Mouse (Mus musculus) monocyte, adult 5-6 weeks (primary cell): Measurements from ENCODE around the gene Gbf1. TPM values are rescaled to one million over a fixed set of nuclear protein-coding genes. Genes with fewer than 3 reads are reported as not detected.

Experiments
- ATAC-seq: fragments of 153-309, 156-312 bp; replicated peaks from 2 replicates; pipeline ENCODE4 v1.8.0; 2017; ENCODE audit warnings: mild to moderate bottlenecking; ENCODE audit not compliant: low TSS enrichment, insufficient number of reproducible peaks, severe bottlenecking, poor library complexity, low FRiP score
- total RNA-seq: library from RNA; stranded (forward); fragments of 200-1000, 200-491, 200-594 nt; gene quantifications from 3 replicates; pipeline ENCODE4 v1.2.3, GENCODE M21; 2017

Gbf1 gene
- total RNA-seq, 1 experiment from 2014 or later = 41.0 TPM

- no peak for ATAC-seq
Observed at GRCm38 (mm10) chr19:46275307-46275706, 123.0 kb downstream of the Gbf1 start.

- ATAC-seq = no peak
Observed at GRCm38 (mm10) chr19:46282081-46282849, 130.0 kb downstream of the Gbf1 start.

GRCm38 (mm10) chr19:46284686-46285085, 132.4 kb downstream of the Gbf1 start:
- ATAC-seq = no peak

DNA sequence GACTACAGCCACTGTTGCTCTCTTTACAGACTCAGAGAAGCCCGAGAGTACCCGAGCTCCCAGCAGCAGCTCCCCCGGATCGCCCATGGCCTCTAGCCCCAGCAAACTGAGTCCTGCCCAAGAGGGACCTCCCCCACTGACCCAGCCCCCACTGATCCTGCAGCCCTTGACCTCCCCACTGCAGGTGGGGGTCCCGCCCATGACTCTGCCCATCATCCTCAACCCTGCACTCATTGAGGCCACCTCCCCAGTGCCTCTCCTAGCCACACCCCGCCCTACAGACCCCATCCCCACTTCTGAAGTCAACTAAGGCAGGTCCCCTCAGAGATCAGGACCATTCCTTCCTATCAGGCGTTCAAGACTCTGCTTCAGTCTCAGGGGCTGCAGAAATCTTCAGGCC, 133.3 kb downstream of the Gbf1 start:
- no peak for ATAC-seq

GRCm38 (mm10) chr19:46286047-46286446, 133.7 kb downstream of the Gbf1 start:
- ATAC-seq = no peak

DNA sequence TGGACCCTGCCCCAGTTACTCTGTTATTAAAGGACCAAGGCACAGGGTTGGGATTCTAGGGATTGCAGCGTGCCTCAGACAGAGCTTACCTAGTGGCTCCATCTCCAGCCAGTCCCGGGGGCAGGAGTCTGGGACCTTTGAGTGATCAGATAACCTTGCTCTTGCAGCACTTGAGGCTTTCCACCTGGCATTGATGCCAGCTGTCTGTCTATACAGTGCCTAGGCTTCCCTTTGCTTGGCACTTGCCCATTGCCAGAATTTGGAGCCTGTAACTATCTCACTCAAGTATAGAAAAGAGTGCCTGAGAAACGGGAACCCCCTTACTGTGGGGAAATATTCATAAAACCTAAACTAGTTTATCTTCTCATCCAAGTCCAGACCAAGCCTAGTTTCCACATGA, 134.6 kb downstream of the Gbf1 start:
- ATAC-seq = no peak

DNA sequence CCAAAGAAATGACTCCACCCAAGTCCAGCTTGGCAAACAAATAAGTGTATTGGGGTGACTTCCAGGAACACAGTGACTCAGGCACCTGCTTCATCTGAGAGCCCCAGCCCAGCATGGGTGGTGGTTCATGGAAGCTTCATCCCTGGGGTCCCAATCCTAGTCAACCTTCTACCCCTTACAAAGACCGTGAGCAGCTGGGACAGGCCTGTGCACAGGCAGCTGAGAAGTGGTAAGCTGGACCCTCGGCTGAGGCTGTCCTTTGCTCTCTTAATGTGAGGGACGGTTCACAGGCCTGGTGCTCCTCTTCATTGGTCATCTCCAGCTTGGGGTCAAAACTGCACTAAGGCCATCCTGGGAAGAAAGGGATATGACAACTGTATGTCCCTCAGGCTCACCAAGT, 135.3 kb downstream of the Gbf1 start:
- ATAC-seq = no peak

DNA sequence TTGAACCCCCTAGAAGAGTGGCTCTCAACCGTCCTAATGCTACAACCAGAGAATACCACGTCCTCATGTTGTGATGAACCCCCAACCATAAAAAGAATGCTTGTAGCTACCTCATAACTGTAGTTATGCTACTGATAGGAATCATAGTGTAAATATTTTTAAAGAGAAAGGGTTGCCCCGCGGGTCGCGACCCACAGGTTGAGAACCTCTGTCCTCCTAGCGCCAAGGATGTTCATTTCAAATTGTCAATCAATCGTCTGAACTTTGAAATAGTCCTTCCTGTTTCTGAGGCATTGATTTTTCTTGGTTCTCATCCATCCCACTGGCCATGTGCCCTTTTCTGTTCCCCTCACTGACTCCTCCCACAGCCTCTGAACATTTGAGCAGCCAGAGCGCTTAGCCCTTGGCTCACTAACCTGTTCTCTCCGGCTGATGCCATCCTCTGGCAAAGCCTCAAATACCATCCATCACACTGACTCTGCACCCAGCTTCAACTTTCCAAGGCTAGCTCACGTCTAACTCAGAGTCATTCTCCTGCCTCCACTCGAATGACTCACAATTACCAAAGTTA, 138.3 kb downstream of the Gbf1 start:
- ATAC-seq = no peak

- no peak for ATAC-seq
Observed at GRCm38 (mm10) chr19:46296938-46297337, 144.6 kb downstream of the Gbf1 start.

DNA sequence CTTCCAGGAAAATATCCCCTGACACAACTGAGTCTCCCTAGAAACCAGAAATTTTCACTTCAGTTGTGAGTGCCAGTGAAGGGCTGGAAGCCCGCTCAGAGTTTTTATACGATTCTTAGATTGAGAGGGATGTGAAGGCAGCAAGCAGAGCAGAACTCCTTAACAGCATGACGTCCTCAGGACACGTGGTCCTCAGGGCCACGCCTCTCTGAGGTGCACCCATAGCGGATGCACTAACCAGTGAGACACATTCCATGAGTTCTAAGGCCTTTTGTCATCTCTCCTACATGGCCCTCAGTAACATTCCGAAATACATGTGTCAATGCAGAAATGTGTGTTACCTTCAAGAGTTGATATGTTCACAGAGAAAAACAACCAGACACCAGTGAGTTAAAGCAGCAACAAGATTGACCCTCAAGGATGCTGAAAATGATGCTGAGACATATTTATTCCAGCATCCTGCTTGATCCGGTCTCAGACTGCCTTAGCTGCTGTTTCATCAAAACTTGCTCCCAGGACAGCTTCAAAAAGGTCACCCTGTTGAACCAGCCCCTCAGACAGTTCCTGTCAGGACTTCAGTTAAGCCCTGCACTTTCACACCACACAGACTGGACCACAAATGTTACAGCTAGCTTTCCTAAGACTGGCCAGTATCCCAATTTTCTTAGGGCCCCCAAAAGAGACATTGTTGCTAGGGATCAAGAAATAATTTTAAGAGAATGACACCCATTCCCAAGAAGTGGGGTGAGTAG, 148.2 kb downstream of the Gbf1 start:
- no peak for ATAC-seq

- no peak for ATAC-seq
Observed at GRCm38 (mm10) chr19:46302551-46302950, 150.2 kb downstream of the Gbf1 start.

DNA sequence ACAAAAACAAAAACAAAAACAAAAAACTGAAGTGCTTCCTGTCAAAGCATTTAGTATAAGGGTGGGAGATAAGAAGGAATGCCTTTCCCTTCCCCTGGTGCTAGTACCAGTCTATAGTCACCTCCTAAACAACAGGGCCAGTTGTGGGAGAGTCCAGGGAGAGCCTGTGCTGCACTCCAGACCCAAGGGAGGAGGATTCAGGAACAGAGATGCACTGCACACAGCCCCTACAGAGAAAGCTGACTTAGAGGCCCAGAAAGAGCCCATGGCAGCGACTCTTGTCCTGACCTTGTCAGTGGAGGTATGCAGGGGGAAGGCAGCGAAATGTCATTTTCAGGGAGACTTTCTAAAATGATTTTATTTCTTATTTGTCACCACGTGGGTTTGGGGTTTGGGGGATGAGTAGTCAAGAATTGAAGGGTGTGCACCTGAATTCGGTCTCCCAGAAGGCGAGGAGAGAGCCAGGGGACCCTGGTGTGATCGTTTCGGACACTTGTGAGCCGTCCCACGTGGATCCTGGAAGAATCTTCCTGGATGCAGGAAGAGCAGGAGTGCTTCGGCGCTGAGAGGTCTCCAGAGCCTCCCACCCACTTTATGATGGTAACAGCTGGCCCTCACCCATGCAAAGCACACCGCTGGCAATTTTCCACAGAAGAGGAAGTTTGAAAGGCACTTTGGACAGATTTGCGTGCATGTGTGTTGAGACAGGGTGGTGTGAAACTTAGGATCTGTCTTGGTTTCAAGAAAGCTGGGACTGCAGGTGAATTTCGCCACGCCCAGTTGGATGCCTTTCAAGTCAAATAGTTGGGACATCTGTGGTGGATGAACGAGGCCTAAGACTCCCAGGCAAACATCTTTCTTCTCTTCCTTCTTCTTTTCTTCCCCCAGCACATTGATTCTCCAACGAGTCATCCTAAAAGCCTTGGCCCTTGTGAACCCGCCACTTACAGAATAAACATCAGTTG, 151.2 kb downstream of the Gbf1 start:
- no peak for ATAC-seq

GRCm38 (mm10) chr19:46304216-46304841, 152.0 kb downstream of the Gbf1 start, which contains the start of gene Nfkb2:
Gene Nfkb2 (plus strand): TSS chr19:46304320.
- peak; percentile 57 for ATAC-seq

DNA sequence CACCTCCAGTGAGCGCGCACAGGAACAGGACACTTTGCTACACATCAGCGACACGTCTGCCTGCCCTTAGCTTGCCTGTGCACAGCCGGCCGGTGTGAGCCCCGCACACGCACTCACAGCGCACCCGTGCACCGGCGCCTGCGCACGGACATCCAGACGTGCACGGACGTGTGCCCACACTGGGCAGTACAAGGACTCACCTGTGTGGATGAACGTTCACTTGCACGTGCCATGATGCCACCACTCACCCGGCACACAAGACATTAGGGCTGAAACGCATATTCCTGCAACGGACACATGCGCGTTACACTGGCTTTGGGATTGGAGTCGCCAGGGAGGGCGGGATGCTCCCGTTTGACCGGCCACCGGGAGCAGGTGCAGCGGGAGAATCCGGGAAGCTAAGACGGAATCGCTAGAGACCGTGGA, 152.6 kb downstream of the Gbf1 start:
- ATAC-seq = 0 out of 2 replicates have a peak, but pooled peaks have one; percentile 3

DNA sequence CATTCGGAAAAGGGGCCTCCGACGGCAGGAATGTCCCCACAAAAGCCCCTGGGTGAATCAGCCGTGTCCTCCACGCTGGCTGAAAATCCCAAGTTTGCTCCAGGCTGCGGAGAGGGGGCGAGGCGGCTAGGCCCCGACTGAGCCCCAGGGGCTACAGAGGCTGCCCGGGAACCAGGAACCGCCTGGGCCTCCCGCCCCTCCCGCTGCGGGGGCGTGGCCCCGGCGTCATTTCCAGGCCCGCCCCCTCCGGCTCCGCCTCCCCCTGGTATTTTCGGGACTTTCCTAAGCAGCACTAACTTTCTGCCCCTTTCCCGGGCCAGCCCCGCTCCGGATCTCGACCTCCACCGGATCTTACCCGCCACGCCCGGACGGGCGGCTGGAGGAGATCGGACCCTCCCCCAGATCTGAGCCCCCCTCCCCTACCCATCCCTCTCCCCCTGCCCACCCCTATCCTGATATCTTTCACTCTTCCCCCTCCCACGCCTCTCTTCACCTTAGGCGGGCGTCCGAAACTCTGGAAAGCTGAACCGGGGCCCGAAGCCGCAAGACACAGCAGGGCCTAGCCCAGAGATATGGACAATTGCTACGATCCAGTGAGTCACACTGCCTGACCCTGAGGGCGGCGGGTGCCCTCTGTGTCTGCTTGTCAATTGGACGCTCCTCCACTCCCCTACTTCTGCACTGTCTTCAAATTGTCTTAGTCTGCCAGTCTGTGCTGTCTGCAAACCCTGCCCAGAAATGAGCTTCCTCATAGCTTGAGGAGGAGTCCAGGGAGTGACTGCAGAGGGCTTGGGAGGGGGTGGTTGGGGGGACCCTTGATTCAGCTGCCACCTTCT, 153.3 kb downstream of the Gbf1 start:
- ATAC-seq = peak; percentile 21

GRCm38 (mm10) chr19:46306268-46306610, 153.9 kb downstream of the Gbf1 start:
- no peak for ATAC-seq

DNA sequence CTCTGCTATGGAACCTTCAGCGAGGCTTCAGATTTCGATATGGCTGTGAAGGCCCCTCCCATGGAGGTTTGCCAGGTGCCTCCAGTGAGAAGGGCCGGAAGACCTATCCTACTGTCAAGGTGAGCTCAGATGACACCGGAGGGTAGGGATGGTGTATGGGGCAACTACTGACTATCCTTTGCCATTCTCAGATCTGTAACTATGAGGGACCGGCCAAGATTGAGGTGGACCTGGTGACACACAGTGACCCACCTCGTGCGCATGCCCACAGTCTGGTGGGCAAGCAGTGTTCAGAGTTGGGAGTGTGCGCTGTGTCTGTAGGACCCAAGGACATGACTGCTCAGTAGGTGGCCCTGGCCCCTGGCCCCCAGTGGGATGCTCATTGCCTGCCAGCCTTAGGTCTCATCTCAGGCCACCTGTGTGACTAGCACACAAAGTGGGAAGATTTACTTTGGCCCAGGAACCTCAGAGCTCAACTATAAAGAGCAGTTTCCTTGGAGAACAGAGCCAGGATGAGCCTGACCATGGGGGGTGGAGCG, 154.5 kb downstream of the Gbf1 start:
- no peak for ATAC-seq
